Mouse (Mus musculus): ENCODE data around the gene Znhit1.
"Not testable (repeated sequence)": the region's sequence is repeated elsewhere in the genome, so short reads cannot be mapped to it uniquely, and the experiment has no call there.

Gene Znhit1

GRCm38 (mm10) chr5:136950521-136950920, 37.3 kb downstream of the Znhit1 start:
- DNase-seq: no peak

- not testable (repeated sequence) for DNase-seq
Observed at GRCm38 (mm10) chr5:136949551-136950336, 38.1 kb downstream of the Znhit1 start.

- no peak for DNase-seq
Observed at GRCm38 (mm10) chr5:136947874-136948273, 39.9 kb downstream of the Znhit1 start.

GRCm38 (mm10) chr5:136945084-136945483, 42.7 kb downstream of the Znhit1 start:
- no peak for DNase-seq

- DNase-seq: no peak
Observed at GRCm38 (mm10) chr5:136943382-136943781, 44.4 kb downstream of the Znhit1 start.

GRCm38 (mm10) chr5:136942781-136943180, 45.0 kb downstream of the Znhit1 start:
- no peak for DNase-seq

GRCm38 (mm10) chr5:136940845-136941560, 46.8 kb downstream of the Znhit1 start:
- DNase-seq: no peak

GRCm38 (mm10) chr5:136940029-136940428, 47.8 kb downstream of the Znhit1 start:
- DNase-seq: not testable (repeated sequence)

- peak; percentile 28 to 32 for DNase-seq
Observed at GRCm38 (mm10) chr5:136939284-136939683, 48.5 kb downstream of the Znhit1 start.

GRCm38 (mm10) chr5:136937621-136938020, 50.2 kb downstream of the Znhit1 start:
- DNase-seq: no peak

- no peak for DNase-seq
Observed at GRCm38 (mm10) chr5:136936750-136937149, 51.1 kb downstream of the Znhit1 start.

GRCm38 (mm10) chr5:136935905-136936695, 51.7 kb downstream of the Znhit1 start:
- no peak for DNase-seq

GRCm38 (mm10) chr5:136933930-136934329, 53.9 kb downstream of the Znhit1 start:
- no peak for DNase-seq

GRCm38 (mm10) chr5:136932956-136933355, 54.9 kb downstream of the Znhit1 start:
- DNase-seq: no peak
